Mouse (Mus musculus) layer of hippocampus, adult 2 months (tissue): ENCODE measurements around the gene Vmn2r35. TPM values are rescaled to one million over a fixed set of nuclear protein-coding genes. Genes with fewer than 3 reads are reported as not detected.
"Not testable (repeated sequence)": the region's sequence is repeated elsewhere in the genome, so short reads cannot be mapped to it uniquely, and the experiment has no call there.

ENCODE experiments used
- DNase-seq, 2 experiments: peaks; one replicate each; pipeline ENCODE4 v3.0.0; 2022; ENCODE audit warnings: low spot score in 2 of 2
- H3K27ac ChIP-seq: fragments of 200-600 bp; 2 replicates; pipeline ENCODE4 v1.8.1; 2022
- H3K4me3 ChIP-seq: fragments of 200-600 bp; 2 replicates; pipeline ENCODE4 v1.8.1; 2022; ENCODE audit warnings: mild to moderate bottlenecking
- long read RNA-seq, 2 experiments: library from polyadenylated mRNA; stranded (forward); transcript quantifications; one replicate each; pipeline ENCODE4 v2.0.0; 2021; ENCODE audit warnings: borderline mapping rate in 2 of 2
- total RNA-seq, 2 experiments: library from RNA; stranded (reverse); gene quantifications; 2 replicates each; pipeline ENCODE4 v1.2.3; 2021

The Vmn2r35 gene
- total RNA-seq, result not detected
- long read RNA-seq, experiment 1, result 0 reads
- long read RNA-seq, experiment 2, result 0 reads

- not testable (repeated sequence) for H3K27ac ChIP-seq, DNase-seq, H3K4me3 ChIP-seq
These were observed at the start of gene Vmn2r35 for GRCm38 (mm10) chr7:7819767-7820166. Vmn2r35 (minus strand) TSS chr7:7819867.

DNA sequence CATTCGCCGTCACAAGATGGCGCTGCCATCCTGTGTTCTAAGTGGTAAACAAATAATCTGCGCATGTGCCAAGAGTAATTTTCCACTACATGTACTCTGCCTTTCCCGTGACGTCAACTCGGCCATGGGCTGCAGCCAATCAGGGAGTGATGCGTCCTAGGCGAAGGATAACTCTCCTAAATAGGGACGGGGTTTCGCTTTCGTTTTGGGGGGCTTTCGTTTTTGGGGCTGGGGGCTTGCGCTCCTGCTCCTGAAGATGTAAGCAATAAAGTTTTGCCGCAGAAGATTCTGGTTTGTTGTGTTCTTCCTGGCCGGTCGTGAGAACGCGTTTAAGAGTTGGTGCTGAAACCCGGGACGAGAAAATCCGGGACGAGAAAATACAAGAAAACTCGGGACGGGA lies 25.5 kb downstream of the Vmn2r35 start:
- H3K4me3 ChIP-seq, H3K27ac ChIP-seq, DNase-seq: not testable (repeated sequence)

Other genes with a start within 250 kb of the Vmn2r35 start
- gene Vmn2r34, start 130.4 kb downstream of the Vmn2r35 start, total RNA-seq, result not detected
- gene Vmn2r36, start 82.6 kb upstream of the Vmn2r35 start, total RNA-seq, result not detected